Mouse (Mus musculus): ENCODE results near the gene Pigv. TPM values are rescaled to one million over a fixed set of nuclear protein-coding genes. Genes with fewer than 3 reads are reported as not detected.
A peak's percentile ranks its signal among the peaks of the same experiment; 100 is the strongest.

Gene Pigv
- total and polyA plus RNA-seq, 3 experiments, result 2.9 to 5.0 (median 3.7) TPM

DNA sequence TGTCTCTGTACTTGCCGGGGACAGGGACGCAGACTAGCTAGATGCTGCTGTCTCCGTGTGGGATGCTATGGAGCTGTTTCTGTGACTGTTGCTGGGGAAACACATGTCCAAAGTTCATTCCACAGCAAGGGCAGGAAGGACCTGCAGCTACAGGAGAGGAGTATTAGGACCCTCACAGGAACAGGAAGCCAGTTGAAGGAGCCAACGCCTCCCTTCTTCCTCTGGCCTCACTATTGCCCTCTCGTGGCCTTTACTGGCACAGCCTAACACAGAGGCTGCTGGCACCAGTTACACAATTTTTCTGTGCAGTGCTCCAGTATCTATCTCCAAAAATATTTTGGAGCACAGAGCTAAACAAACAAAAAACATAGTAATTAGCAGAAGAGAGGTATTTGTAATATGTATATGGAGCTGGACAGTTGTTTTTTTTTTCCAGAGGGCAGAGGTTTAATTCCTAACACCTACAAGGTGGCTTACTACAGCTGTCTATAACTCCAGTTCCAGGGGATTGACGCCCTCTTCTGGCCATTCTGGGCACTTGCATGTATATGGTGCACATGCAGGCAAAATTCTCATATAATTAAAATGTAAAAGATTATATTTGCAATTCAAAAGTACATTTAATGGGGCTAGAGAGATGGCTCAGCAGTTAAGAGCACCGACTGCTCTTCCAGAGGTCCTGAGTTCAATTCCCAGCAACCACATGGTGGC, 22.3 kb downstream of the Pigv start, which contains the start of gene Zdhhc18:
Gene Zdhhc18 (minus strand): TSS at position 166 of the 711 bp plus-strand sequence.
- Histone ChIP-seq H3K79me2 (replicated peaks; ENCODE audit: control insufficient read depth, extremely low read depth, insufficient read depth, poor library complexity, severe bottlenecking) (no peaks in the 10 kb centered on the region; the same call in 1 of the 2 replicates), H3K4me1 (ENCODE audit: control insufficient read depth in 1 of 2, insufficient read depth in 2 of 2) (peaks cover 2 to 22% of the 10 kb centered on the region in 2 experiments; a peak in 2 of 4 replicates), H3K9ac (ENCODE audit: insufficient read depth, low read depth) (peak within 1 kb of the TSS; percentile 94), H3K27ac (ENCODE audit: insufficient read depth, low read depth) (no peak within 1 kb of the TSS), H3K36me3 (replicated peaks in 1 of 2; ENCODE audit: control insufficient read depth in 1 of 2, insufficient read depth in 1 of 2, low read length in 1 of 2) (peaks cover 4 to 16% of the 10 kb centered on the region in 2 experiments), H3K4me2 (ENCODE audit: insufficient read depth, low read depth, poor library complexity, severe bottlenecking) (peak within 1 kb of the TSS; percentile 73), H3K27me3 (replicated peaks) (no peaks in the 10 kb centered on the region), H3K4me3 (replicated peaks in 1 of 3; ENCODE audit: low read depth in 2 of 3, low read length in 2 of 3, poor library complexity in 1 of 3) (peak within 1 kb of the TSS; percentile 56 to 98 (median 96)), H3K9me3 (replicated peaks; ENCODE audit: low read length) (peaks cover 5% of the 10 kb centered on the region)
- dilution Hi-C loops (cut with MboI; ENCODE audit: extremely low pct_ligation_motif_present, extremely low pct_unique_long_range_greater_than_20kb, low sequenced_read_pairs), result no loop called here
- no peak for TF ChIP-seq CHD1 (IDR thresholded peaks at IDR 0.05; ENCODE audit: low read depth, low read length)
- peak; percentile 35; the same call in 1 of the 2 replicates for TF ChIP-seq MYC (IDR thresholded peaks at IDR 0.05; ENCODE audit: low read depth, low read length)
- no peak for TF ChIP-seq POLR2AphosphoS2 (IDR thresholded peaks at IDR 0.05; ENCODE audit: low read depth, low read length)
- TF ChIP-seq ZNF384 (IDR thresholded peaks at IDR 0.05; ENCODE audit: low read depth, low read length), result peak; percentile 31; the same call in 1 of the 2 replicates
- TF ChIP-seq USF1 (IDR thresholded peaks at IDR 0.05; ENCODE audit: low read depth, low read length), result no peak
- no peak for TF ChIP-seq GABPA (IDR thresholded peaks at IDR 0.05; ENCODE audit: insufficient replicate concordance, low read depth, low read length)
- peak; percentile 75; the same call in 1 of the 2 replicates for TF ChIP-seq TBP (conservative IDR thresholded peaks at IDR 0.05; ENCODE audit: low read depth, low read length)
- TF ChIP-seq ZKSCAN1 (IDR thresholded peaks at IDR 0.05; ENCODE audit: borderline replicate concordance, low read depth, low read length), result no peak
- no peak; the same call in 1 of the 2 replicates for TF ChIP-seq ZMIZ1 (IDR thresholded peaks at IDR 0.05; ENCODE audit: low read depth, low read length)
- TF ChIP-seq CHD2 (IDR thresholded peaks at IDR 0.05; ENCODE audit: low read length), result no peak
- peak; percentile 65; the same call in 1 of the 2 replicates for TF ChIP-seq MAZ (IDR thresholded peaks at IDR 0.05; ENCODE audit: low read depth, low read length)
- peak; percentile 48; the same call in 1 of the 2 replicates for TF ChIP-seq E2F4 (IDR thresholded peaks at IDR 0.05; ENCODE audit: insufficient replicate concordance, low read depth, low read length)
- TF ChIP-seq NRF1 (IDR thresholded peaks at IDR 0.05; ENCODE audit: low read depth, low read length), result no peak; the same call in 1 of the 2 replicates
- TF ChIP-seq MEF2A (IDR thresholded peaks at IDR 0.05; ENCODE audit: borderline replicate concordance, low read depth, low read length), result no peak
- TF ChIP-seq NELFE (IDR thresholded peaks at IDR 0.05; ENCODE audit: low read depth, low read length), result peak; percentile 78
- no peak for TF ChIP-seq USF2 (conservative IDR thresholded peaks at IDR 0.05; ENCODE audit: low read depth, low read length)
- no peak for TF ChIP-seq MAX (IDR thresholded peaks at IDR 0.05; ENCODE audit: low read length)
- TF ChIP-seq IRF4 (IDR thresholded peaks at IDR 0.05; ENCODE audit: low read depth, low read length), result 0 out of 2 replicates have a peak, but pooled peaks have one; percentile 16
- peak; percentile 77 to 92 for TF ChIP-seq CTCF (conservative IDR thresholded peaks at IDR 0.05 in 1 of 2, IDR thresholded peaks at IDR 0.05 in 1 of 2; ENCODE audit: low read depth in 2 of 2, low read length in 2 of 2)
- TF ChIP-seq JUND (conservative IDR thresholded peaks at IDR 0.05; ENCODE audit: low read depth, low read length), result no peak
- TF ChIP-seq RCOR1 (conservative IDR thresholded peaks at IDR 0.05; ENCODE audit: low read depth, low read length), result no peak
- no peak for TF ChIP-seq MAFK (IDR thresholded peaks at IDR 0.05; ENCODE audit: insufficient replicate concordance, low read length)
- TF ChIP-seq ELF1 (IDR thresholded peaks at IDR 0.05; ENCODE audit: low read depth, low read length), result peak; percentile 88
- no peak for TF ChIP-seq PAX5 (IDR thresholded peaks at IDR 0.05; ENCODE audit: low read length)
- peak; percentile 73 for TF ChIP-seq HCFC1 (IDR thresholded peaks at IDR 0.05; ENCODE audit: low read depth, low read length)
- TF ChIP-seq MXI1 (IDR thresholded peaks at IDR 0.05; ENCODE audit: low read depth, low read length), result 0 out of 2 replicates have a peak, but pooled peaks have one; percentile 42
- TF ChIP-seq BHLHE40 (IDR thresholded peaks at IDR 0.05; ENCODE audit: low read depth, low read length), result no peak; the same call in 1 of the 2 replicates
- no peak; the same call in 1 of the 2 replicates for TF ChIP-seq ZC3H11A (IDR thresholded peaks at IDR 0.05; ENCODE audit: low read depth, low read length)
- TF ChIP-seq KAT2A (IDR thresholded peaks at IDR 0.05; ENCODE audit: insufficient replicate concordance, low read length), result 0 out of 2 replicates have a peak, but pooled peaks have one; percentile 24
- no peak for TF ChIP-seq EP300 (IDR thresholded peaks at IDR 0.05; ENCODE audit: low read length)
- peak; percentile 85 for TF ChIP-seq SMC3 (IDR thresholded peaks at IDR 0.05; ENCODE audit: low read depth, low read length)
- no peak for TF ChIP-seq UBTF (IDR thresholded peaks at IDR 0.05; ENCODE audit: low read depth, low read length)
- TF ChIP-seq RAD21 (IDR thresholded peaks at IDR 0.05; ENCODE audit: low read depth, low read length), result peak; percentile 38
- TF ChIP-seq ETS1 (conservative IDR thresholded peaks at IDR 0.05; ENCODE audit: low read depth, low read length), result no peak
- no peak for TF ChIP-seq JUN (IDR thresholded peaks at IDR 0.05; ENCODE audit: insufficient read depth, low read depth, low read length)
- peak; percentile 78 for TF ChIP-seq POLR2A (IDR thresholded peaks at IDR 0.05; ENCODE audit: low read depth, low read length)
- peak; percentile 85 for TF ChIP-seq SIN3A (IDR thresholded peaks at IDR 0.05; ENCODE audit: low read length)
- TF ChIP-seq TCF12 (IDR thresholded peaks at IDR 0.05; ENCODE audit: low read depth, low read length), result 0 out of 2 replicates have a peak, but pooled peaks have one; percentile 39
- in situ Hi-C loops (cut with MboI; ENCODE audit: low pct_ligation_motif_present, low pct_unique_long_range_greater_than_20kb, low sequenced_read_pairs), result no loop called here
- DNase-seq (ENCODE audit: extremely low read depth), result peak; percentile 93

All from CH12.LX (cell line).